Mouse (Mus musculus): Measurements from ENCODE around the gene Dyrk1a. TPM values are rescaled to one million over a fixed set of nuclear protein-coding genes. Genes with fewer than 3 reads are reported as not detected.
"Not testable (repeated sequence)": the region's sequence is repeated elsewhere in the genome, so short reads cannot be mapped to it uniquely, and the experiment has no call there.

Dyrk1a gene
- total RNA-seq, 2 experiments from 2014 or later: 83.9 to 93.5 TPM

DNA sequence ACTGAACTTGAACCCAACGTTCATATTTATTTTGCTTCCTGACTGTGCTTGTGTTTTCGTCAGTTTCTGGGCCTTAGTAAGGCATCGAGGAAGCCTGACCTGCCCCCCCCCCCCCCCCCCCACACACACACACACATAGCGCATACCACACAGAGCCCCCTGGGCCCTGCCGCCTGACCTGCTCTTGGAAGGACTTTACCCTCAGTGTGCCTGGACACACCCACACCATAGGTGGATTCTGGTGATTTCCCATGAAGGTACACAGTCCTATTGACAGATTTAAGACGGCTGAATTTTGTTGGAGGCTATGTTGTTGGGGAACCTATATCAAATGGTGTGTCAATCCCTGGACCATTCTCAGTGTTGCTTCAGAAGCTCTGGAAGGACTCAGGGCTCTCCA is 63.2 kb downstream of the Dyrk1a start:
- no peak for DNase-seq

- no peak for DNase-seq
Measured at GRCm38 (mm10) chr16:94637423-94637822, 67.6 kb downstream of the Dyrk1a start.

GRCm38 (mm10) chr16:94641799-94642198 is 72.0 kb downstream of the Dyrk1a start:
- DNase-seq: no peak

DNA sequence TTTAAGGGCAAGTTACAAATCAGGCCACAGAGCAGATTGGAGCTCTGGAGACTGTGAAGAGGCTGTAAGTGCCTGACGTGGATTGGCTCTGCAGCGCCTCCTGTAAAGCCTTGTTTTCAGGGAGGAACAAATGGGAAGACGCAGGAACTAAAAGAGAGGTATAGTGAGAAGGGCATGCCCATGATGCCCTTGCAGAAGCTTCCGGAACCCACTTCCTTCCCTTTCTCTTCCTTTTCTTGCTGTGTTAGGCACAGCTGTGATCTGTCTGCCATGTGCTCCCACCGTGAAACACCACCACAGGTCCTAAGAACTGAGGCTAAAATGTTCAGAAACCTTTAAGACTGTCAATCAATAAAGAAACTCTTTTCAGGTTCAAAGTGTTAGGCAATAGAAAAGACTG is 77.3 kb downstream of the Dyrk1a start:
- no peak for DNase-seq

GRCm38 (mm10) chr16:94647925-94648324 is 78.1 kb downstream of the Dyrk1a start:
- DNase-seq: no peak

DNA sequence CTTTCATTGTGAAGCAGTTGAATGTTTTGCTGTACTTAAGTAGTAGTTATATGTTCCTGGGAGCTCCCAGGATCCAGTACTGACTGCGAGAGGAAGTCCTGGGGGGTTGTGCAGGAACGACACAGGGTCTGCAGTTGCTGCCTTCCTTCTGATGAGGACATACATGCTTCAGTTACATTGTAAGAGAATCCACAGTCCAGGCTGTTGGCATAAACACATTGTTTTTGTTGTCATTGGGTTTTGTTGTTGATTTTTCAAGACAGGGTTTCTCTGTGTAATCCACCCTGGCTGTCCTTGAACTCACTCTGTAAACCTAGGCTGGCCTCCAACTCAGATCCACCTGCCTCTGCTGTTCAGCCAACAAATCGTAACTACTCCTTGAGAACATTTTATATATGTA is 80.1 kb downstream of the Dyrk1a start:
- no peak for DNase-seq

GRCm38 (mm10) chr16:94652091-94652713 is 82.4 kb downstream of the Dyrk1a start:
- DNase-seq: no peak

DNA sequence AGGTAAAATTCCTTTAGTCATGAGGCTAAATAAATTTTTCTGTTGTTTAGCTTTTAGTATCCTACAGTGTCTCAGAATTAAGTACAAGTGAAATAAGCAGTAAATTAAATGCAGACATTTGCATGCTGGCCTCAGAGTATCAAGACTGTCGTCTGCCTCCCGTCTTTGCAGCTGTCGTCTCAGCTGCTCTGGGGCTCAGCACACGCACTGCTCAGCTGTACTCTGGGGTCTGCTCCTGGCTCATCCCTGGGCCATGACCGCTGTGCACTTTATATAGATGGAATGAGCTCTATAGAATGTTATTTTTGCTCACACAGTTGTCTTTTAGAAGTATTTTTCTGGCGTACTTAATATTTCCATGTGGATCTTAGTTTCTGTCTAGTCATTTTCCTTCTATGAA is 85.3 kb downstream of the Dyrk1a start:
- DNase-seq: no peak

GRCm38 (mm10) chr16:94656891-94657290 is 87.1 kb downstream of the Dyrk1a start:
- no peak for DNase-seq

GRCm38 (mm10) chr16:94659394-94659793 is 89.6 kb downstream of the Dyrk1a start:
- no peak for DNase-seq

DNA sequence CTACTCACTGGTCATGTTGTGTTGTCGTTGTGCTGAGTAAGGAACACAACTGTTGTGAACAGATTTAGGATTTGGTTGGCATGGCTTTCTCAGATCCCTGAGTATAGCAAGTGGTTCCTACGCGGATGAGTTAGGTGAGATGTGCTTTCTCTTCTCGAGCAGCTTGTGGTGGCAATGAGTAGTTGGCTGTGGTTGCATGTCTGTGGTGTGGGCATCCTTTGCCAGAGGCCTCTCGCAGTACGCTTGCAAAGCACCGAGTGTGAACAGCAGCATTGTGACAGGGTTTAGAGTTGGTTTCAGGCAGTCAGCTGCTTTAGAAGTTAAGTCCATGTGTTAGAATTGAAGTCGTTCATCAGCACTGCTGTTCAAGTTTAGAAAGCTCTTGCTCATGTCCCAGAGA is 90.4 kb downstream of the Dyrk1a start:
- DNase-seq: no peak

DNA sequence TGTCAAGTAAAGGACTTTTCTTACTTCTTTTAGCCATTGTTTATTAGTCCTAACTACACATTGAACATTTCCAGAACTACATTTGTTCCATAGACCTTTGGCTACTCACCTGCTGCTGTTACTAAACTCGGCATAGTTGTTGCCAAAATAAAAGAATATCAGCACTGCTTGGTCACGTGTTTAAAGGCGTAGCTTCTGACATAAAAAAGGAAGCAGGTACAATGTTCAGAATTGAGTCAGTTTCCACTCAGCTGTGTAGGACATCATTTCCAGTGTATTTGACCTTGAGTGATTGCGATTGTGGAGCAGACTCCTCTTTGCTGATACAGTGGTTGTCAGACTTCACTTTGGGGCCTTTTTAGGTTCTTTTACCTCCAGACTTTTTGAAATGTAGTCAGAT is 97.7 kb downstream of the Dyrk1a start:
- DNase-seq: no peak

DNA sequence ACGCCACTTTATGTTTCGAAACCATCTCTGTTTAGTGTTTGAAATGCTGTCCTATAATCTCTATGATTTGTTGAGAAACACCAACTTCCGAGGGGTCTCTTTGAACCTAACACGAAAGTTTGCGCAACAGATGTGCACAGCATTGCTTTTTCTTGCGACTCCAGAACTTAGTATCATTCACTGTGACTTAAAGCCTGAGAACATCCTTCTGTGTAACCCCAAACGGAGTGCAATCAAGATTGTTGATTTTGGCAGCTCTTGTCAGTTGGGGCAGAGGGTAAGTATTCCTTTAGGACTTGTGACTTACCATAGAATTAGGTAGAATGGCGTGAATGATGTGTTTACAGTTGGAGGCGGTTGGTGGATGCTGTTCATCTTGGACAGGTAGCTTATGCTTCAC is 101.5 kb downstream of the Dyrk1a start:
- no peak for DNase-seq

DNA sequence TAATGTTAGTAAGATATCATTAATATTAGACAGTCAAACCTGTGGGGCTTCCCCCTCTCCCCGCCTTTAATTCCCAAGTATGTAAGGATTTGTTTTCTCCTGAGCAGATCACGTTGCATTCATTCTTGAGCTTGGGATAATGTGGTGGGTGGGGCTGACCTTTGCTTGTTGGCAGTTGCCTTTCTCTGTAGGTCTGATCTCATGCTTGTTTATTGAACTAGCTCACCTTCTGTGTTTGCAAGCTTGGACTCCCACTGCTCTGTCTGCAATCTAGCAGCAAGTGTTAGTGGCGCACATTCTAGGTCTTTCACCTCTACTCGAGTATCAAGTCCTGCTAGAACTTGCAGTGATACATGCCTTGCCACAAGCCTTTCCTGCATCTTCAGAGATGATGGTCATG is 111.1 kb downstream of the Dyrk1a start:
- no peak for DNase-seq

DNA sequence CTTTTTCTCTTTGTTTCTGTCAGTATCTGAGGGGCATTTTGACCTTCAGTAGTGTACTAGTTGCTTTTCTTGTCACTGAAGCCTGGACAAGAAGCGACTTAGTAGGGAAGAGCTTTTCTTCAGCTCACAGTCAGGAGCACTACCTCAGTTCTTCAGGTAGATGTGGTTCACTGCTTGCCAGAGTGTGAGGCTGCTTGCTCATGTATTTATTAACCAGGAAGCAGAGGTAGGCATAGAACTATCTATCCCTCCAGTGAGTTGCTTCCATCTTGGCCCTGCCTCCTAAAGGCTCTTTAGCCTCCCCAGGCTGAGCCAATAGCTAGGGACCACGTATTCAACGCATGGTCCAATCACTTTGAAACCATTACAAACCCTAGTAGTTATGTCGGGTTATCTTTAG is 112.0 kb downstream of the Dyrk1a start:
- DNase-seq: no peak

DNA sequence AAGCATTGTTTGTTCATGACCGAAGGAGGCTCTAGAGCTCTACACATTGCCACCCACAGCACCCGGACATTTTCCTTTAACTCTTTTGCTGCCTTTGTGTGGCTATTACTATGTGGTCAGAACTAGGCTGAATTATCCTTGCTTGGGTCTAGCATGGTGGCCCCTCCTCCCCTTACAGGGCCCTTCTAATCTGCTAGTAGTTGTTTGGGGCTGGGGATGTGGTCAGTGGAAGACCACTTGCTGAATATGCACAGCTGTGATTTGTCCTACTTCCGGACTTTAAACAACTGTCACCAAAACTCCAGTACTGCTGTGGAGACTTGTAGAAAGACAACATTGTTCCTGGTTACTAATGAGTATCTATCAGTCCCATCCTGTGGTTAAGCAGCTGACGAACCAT is 114.2 kb downstream of the Dyrk1a start:
- DNase-seq: no peak

GRCm38 (mm10) chr16:94693687-94694305 is 124.0 kb downstream of the Dyrk1a start:
- no peak for DNase-seq

- DNase-seq: no peak
Measured at GRCm38 (mm10) chr16:94697553-94697952, 127.7 kb downstream of the Dyrk1a start.

- DNase-seq: not testable (repeated sequence)
Measured at GRCm38 (mm10) chr16:94698234-94698633, 128.4 kb downstream of the Dyrk1a start.

DNA sequence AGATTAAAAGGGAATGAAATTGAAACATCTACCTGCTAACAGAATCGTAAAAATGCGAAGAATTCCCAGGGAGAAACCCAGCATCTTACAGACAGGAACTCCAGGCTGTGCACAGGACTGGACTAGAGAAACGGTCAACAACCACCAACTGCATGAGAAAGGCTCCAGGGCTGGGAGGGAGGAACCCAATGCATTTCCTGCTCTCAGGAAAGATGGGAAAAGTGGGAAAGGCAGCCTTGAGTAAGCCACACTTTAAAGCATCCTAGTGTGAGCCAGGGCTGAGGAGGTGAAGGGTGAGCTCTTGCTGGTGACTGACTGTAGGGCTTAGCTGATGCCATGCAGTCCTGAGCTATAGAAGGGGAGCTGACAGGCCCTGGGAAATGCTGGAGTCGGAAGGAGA is 131.3 kb downstream of the Dyrk1a start:
- no peak for DNase-seq

GRCm38 (mm10) chr16:94701971-94702370 is 132.2 kb downstream of the Dyrk1a start:
- DNase-seq: no peak

DNA sequence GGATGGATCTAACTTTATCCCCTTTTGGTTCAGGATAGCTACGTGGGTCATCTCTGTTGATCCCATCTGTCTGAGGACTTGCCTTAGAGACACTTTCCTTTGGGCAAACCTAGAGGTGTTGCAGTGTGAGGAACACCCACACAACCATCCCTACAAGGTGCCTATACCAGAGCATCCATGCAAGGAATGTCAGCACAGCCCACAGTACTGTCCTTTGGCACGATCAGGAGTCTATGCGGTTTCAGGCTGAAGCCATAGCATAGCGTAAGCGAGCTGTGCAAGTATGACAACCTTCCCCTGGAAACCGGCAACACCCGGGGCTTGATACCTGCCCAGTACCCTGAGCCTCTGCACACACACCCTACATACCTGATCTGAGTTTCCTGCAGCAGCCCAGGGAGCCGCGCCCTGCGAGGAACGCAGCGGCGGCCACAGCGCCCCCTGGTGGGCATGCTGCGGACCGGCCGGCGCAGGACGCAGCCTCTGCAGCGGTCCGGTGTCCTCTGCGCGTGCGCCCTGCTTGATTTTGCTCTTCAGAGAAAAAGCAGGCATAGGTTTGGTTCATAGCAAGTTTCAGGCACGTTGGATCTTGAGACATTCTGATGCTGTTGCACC is 143.8 kb downstream of the Dyrk1a start:
- DNase-seq: peak; percentile 93

GRCm38 (mm10) chr16:94714483-94714882 is 144.7 kb downstream of the Dyrk1a start:
- no peak for DNase-seq

DNA sequence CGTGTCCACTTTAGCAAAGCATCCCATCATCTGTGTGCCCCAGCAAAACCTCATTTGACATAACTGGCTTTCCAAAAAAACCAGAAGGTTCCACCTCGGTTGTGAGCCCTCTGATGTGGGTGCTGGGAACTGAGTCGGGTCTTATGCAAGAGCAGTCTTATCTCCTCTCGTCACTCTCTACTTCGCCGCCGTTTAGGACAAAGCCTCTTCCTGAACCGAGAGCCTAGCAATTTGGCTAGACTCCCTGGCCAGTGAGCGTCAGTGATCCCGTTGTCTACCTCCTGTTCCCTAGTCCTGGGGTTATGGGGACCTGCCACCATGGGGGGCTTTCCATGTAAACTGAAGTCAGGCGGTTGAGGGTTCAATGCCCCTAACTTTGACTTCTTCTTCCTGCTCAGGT is 147.2 kb downstream of the Dyrk1a start:
- DNase-seq: no peak
